Mouse (Mus musculus) layer of hippocampus, postnatal 36 days (tissue): ENCODE data around the gene Itga2. TPM values are rescaled to one million over a fixed set of nuclear protein-coding genes. Genes with fewer than 3 reads are reported as not detected.

ENCODE experiments used
- DNase-seq, 2 experiments: peaks; one replicate each; pipeline ENCODE4 v3.0.0; 2022
- total RNA-seq, 2 experiments: library from RNA; stranded (reverse); gene quantifications; 2 replicates each; pipeline ENCODE4 v1.2.3; 2021

The Itga2 gene
- total RNA-seq, 2 experiments from 2014 or later, result 0.08 to 0.17 TPM

GRCm38 (mm10) chr13:114878667-114879066 is 53.2 kb downstream of the Itga2 start:
- no peak for DNase-seq

GRCm38 (mm10) chr13:114876005-114876520 is 55.8 kb downstream of the Itga2 start:
- DNase-seq, result no peak

GRCm38 (mm10) chr13:114874738-114875137 is 57.2 kb downstream of the Itga2 start:
- no peak for DNase-seq

GRCm38 (mm10) chr13:114857525-114857924 is 74.4 kb downstream of the Itga2 start:
- DNase-seq, result no peak

- DNase-seq, result no peak
Observed at GRCm38 (mm10) chr13:114856269-114856627, 75.7 kb downstream of the Itga2 start.

- DNase-seq, result no peak
Observed at GRCm38 (mm10) chr13:114855573-114856268, 76.2 kb downstream of the Itga2 start.

- DNase-seq, result no peak
Observed at GRCm38 (mm10) chr13:114854428-114854827, 77.5 kb downstream of the Itga2 start.

- DNase-seq, result no peak
Observed at GRCm38 (mm10) chr13:114854023-114854422, 77.9 kb downstream of the Itga2 start.

GRCm38 (mm10) chr13:114853152-114853551 is 78.7 kb downstream of the Itga2 start:
- DNase-seq, result no peak

GRCm38 (mm10) chr13:114852264-114853111 is 79.4 kb downstream of the Itga2 start:
- DNase-seq, result no peak

- no peak for DNase-seq
Observed at GRCm38 (mm10) chr13:114848945-114849344, 83.0 kb downstream of the Itga2 start.

- no peak for DNase-seq
Observed at GRCm38 (mm10) chr13:114845804-114846203, 86.1 kb downstream of the Itga2 start.

GRCm38 (mm10) chr13:114843318-114843717 is 88.6 kb downstream of the Itga2 start:
- DNase-seq, result no peak

- no peak for DNase-seq
Observed at GRCm38 (mm10) chr13:114840545-114840944, 91.4 kb downstream of the Itga2 start.

- no peak for DNase-seq
Observed at GRCm38 (mm10) chr13:114839098-114839497, 92.8 kb downstream of the Itga2 start.

GRCm38 (mm10) chr13:114838535-114838990 is 93.3 kb downstream of the Itga2 start:
- DNase-seq, result peak; percentile 57 to 70

GRCm38 (mm10) chr13:114837061-114837460 is 94.8 kb downstream of the Itga2 start:
- no peak for DNase-seq

- DNase-seq, result no peak
Observed at GRCm38 (mm10) chr13:114834580-114834979, 97.3 kb downstream of the Itga2 start.

GRCm38 (mm10) chr13:114833351-114833750 is 98.5 kb downstream of the Itga2 start:
- DNase-seq, result no peak

GRCm38 (mm10) chr13:114832761-114833160 is 99.1 kb downstream of the Itga2 start:
- DNase-seq, result no peak

GRCm38 (mm10) chr13:114831367-114831833 is 100.5 kb downstream of the Itga2 start:
- DNase-seq, result no peak

GRCm38 (mm10) chr13:114825377-114825855 is 106.5 kb downstream of the Itga2 start:
- no peak for DNase-seq

- no peak for DNase-seq
Observed at GRCm38 (mm10) chr13:114822871-114823270, 109.0 kb downstream of the Itga2 start.
